Mouse (Mus musculus): ENCODE data around the gene Tirap. TPM values are rescaled to one million over a fixed set of nuclear protein-coding genes. Genes with fewer than 3 reads are reported as not detected.

The Tirap gene
- polyA plus RNA-seq, 1 experiment from 2014 or later = 14.1 TPM

DNA sequence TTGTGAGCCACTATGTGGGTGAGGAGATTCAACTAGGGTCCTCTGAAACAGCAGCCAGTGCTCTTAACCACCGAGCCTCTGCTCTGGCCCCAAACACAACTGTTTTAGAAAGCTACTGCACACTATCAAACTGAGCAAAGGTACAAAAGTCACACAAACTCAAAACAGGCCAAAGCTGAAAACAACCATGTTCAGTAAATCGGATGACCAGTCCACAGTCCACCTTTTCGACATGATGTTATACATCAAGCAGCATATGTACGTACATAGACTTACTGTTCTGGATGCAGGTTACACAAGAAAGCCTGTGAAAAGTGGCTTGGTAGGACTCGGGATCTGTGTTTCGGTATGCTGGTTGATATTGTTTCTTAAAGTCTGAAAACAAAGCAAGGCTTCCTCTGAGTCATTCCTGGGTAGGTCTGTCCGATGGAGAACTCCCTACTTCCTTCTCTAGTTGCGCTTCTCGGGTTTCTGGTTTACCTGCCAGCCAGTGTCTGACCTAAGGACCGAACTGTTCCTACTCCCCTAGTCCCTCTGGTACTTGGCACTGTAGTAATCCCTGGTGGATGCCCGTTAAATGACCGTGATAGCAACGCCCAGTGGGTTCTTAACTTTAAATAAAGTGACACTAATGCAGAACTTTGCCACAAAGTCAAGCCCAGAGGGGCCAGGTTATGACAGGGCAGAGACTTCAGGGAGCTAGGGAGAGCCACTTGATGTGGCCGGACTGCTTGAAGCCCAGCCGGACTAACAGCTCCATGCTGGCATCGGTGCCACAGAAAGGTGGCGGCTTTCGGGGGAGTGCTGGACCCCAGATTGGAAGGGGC, 933 bp downstream of the Tirap start:
- ATAC-seq (replicated peaks; ENCODE audit: low FRiP score, low TSS enrichment, low read depth) = peak; percentile 26
- no peaks in the 10 kb centered on the region for H3K27me3 ChIP-seq (replicated peaks; ENCODE audit: control insufficient read depth, insufficient read depth, low read length)
- H3K36me3 ChIP-seq (ENCODE audit: control insufficient read depth, insufficient read depth, low read length) = no peaks in the 10 kb centered on the region
- peaks cover 8% of the 10 kb centered on the region for H3K4me1 ChIP-seq (replicated peaks; ENCODE audit: control insufficient read depth, insufficient read depth, low read length)
- peak; percentile 55 for DNase-seq (ENCODE audit: low spot score)
- whole genome bisulfite sequencing = 24% methylated on average over 18 of the region's 18 CpGs
- peak overlapping the region; percentile 79 for H3K9ac ChIP-seq (ENCODE audit: low read length)
- H3K4me3 ChIP-seq (ENCODE audit: low read depth, low read length) = peak overlapping the region; percentile 61
- peak overlapping the region; percentile 85 for H3K4me2 ChIP-seq (ENCODE audit: low read length)
- no peaks in the 10 kb centered on the region for H3K9me3 ChIP-seq (ENCODE audit: control insufficient read depth, low read length)
- peak overlapping the region; percentile 22; the same call in 1 of the 2 replicates for H3K27ac ChIP-seq (ENCODE audit: low read depth)

- Histone ChIP-seq H3K27ac (ENCODE audit: low read depth) (no peak overlapping the region), H3K36me3 (ENCODE audit: control insufficient read depth, insufficient read depth, low read length) (no peaks in the 10 kb centered on the region), H3K9me3 (ENCODE audit: control insufficient read depth, low read length) (no peaks in the 10 kb centered on the region), H3K4me2 (ENCODE audit: low read length) (no peak overlapping the region), H3K4me1 (replicated peaks; ENCODE audit: control insufficient read depth, insufficient read depth, low read length) (peaks cover 8% of the 10 kb centered on the region), H3K4me3 (ENCODE audit: low read depth, low read length) (no peak overlapping the region), H3K27me3 (replicated peaks; ENCODE audit: control insufficient read depth, insufficient read depth, low read length) (no peaks in the 10 kb centered on the region), H3K9ac (ENCODE audit: low read length) (no peak overlapping the region)
- 81% methylated on average over 10 of the region's 10 CpGs for WGBS
- DNase-seq (ENCODE audit: low spot score) (no peak), ATAC-seq (replicated peaks; ENCODE audit: low FRiP score, low TSS enrichment, low read depth) (no peak)
Observed at GRCm38 (mm10) chr9:35198351-35198750, 1.7 kb downstream of the Tirap start.

GRCm38 (mm10) chr9:35197625-35198024, 2.5 kb downstream of the Tirap start:
- WGBS = 93% methylated on average over 3 of the region's 3 CpGs
- no peak for ATAC-seq (replicated peaks; ENCODE audit: low FRiP score, low TSS enrichment, low read depth)

GRCm38 (mm10) chr9:35194048-35194447, 6.0 kb downstream of the Tirap start:
- Histone ChIP-seq H3K27ac (ENCODE audit: low read depth) (no peak overlapping the region), H3K4me1 (replicated peaks; ENCODE audit: control insufficient read depth, insufficient read depth, low read length) (no peaks in the 10 kb centered on the region), H3K9ac (ENCODE audit: low read length) (no peak overlapping the region), H3K9me3 (ENCODE audit: control insufficient read depth, low read length) (no peaks in the 10 kb centered on the region), H3K4me2 (ENCODE audit: low read length) (no peak overlapping the region), H3K4me3 (ENCODE audit: low read depth, low read length) (no peak overlapping the region), H3K36me3 (ENCODE audit: control insufficient read depth, insufficient read depth, low read length) (peaks cover 21% of the 10 kb centered on the region), H3K27me3 (replicated peaks; ENCODE audit: control insufficient read depth, insufficient read depth, low read length) (no peaks in the 10 kb centered on the region)
- DNase-seq (ENCODE audit: low spot score) = no peak
- ATAC-seq (replicated peaks; ENCODE audit: low FRiP score, low TSS enrichment, low read depth) = no peak
- 97% methylated on average over 3 of the region's 3 CpGs for WGBS

More at GRCm38 (mm10) chr9:35197625-35198024, 2.5 kb downstream of the Tirap start:
- no peak overlapping the region for H3K27ac ChIP-seq (ENCODE audit: low read depth)
- no peak overlapping the region for H3K9ac ChIP-seq (ENCODE audit: low read length)
- peaks cover 8% of the 10 kb centered on the region for H3K4me1 ChIP-seq (replicated peaks; ENCODE audit: control insufficient read depth, insufficient read depth, low read length)
- no peaks in the 10 kb centered on the region for H3K36me3 ChIP-seq (ENCODE audit: control insufficient read depth, insufficient read depth, low read length)
- no peak for DNase-seq (ENCODE audit: low spot score)
- no peaks in the 10 kb centered on the region for H3K9me3 ChIP-seq (ENCODE audit: control insufficient read depth, low read length)
- no peak overlapping the region for H3K4me2 ChIP-seq (ENCODE audit: low read length)
- H3K27me3 ChIP-seq (replicated peaks; ENCODE audit: control insufficient read depth, insufficient read depth, low read length) = no peaks in the 10 kb centered on the region
- H3K4me3 ChIP-seq (ENCODE audit: low read depth, low read length) = no peak overlapping the region

DNA sequence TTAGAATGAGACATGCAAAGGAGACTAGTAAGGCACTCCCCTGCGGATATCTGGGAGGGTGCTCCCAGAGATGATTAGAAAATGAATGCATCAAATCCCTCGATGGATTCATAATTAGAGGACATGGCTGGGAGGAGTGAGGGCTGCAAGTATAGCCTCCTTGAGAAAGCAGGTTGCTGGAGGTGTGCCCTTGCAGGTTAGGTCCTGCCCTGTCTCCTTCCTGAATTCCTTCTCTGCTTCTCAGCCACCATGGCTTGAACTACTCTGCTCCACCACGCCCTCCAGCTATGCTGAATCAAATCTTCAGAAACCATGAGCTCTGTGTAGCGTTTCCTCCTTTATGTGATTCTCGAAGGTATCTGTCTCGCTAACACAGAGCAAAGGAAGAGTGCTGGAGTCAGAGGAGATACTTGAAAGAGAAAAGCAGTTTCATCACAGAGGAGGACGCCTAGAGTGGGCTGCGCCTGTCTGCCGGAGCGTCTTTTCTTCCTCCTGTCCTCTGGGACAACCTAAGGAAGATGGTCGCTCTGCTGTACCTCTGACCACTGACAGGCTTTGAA, 7.0 kb downstream of the Tirap start:
- Histone ChIP-seq H3K27me3 (replicated peaks; ENCODE audit: control insufficient read depth, insufficient read depth, low read length) (no peaks in the 10 kb centered on the region), H3K4me2 (ENCODE audit: low read length) (no peak overlapping the region), H3K27ac (ENCODE audit: low read depth) (no peak overlapping the region), H3K4me3 (ENCODE audit: low read depth, low read length) (no peak overlapping the region), H3K9me3 (ENCODE audit: control insufficient read depth, low read length) (no peaks in the 10 kb centered on the region), H3K9ac (ENCODE audit: low read length) (no peak overlapping the region), H3K36me3 (ENCODE audit: control insufficient read depth, insufficient read depth, low read length) (peaks cover 31% of the 10 kb centered on the region), H3K4me1 (replicated peaks; ENCODE audit: control insufficient read depth, insufficient read depth, low read length) (no peaks in the 10 kb centered on the region)
- ATAC-seq (replicated peaks; ENCODE audit: low FRiP score, low TSS enrichment, low read depth) (no peak), DNase-seq (ENCODE audit: low spot score) (no peak)
- WGBS = 80% methylated on average over 11 of the region's 11 CpGs

GRCm38 (mm10) chr9:35188700-35189099, 11.4 kb downstream of the Tirap start:
- WGBS = 83% methylated on average over 22 of the region's 22 CpGs
- ATAC-seq (replicated peaks; ENCODE audit: low FRiP score, low TSS enrichment, low read depth) = no peak
- no peak overlapping the region for H3K27ac ChIP-seq (ENCODE audit: low read depth)

DNA sequence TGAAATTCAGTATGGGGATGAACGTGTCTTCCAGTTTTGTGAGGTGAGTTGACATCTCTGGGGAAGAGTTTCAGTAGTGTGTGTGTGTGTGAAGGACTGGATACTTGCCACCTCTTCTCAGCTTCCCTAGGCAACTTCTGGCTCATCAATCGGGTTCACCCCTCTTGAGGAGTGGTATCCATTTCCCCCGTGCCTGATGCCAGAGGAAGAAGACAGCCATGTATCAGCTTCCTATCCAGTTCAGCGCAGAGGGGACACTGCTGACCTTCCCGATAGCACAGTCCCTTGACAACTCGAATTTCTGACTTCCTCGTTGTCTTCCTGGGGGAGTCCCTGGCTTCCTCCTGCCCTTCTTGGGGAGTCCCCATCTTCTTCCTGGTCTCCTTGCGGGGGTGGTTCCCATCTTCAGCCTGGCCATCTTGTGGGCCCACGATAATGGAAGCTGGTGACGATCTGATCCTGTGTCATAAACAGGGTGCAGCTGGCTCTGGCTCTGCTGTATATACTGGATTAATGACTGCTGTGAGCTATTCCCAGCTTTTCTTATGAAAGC, 12.7 kb downstream of the Tirap start:
- no peaks in the 10 kb centered on the region for H3K9me3 ChIP-seq (ENCODE audit: control insufficient read depth, low read length)
- ATAC-seq (replicated peaks; ENCODE audit: low FRiP score, low TSS enrichment, low read depth) = no peak
- 90% methylated on average over 10 of the region's 10 CpGs for WGBS

More at GRCm38 (mm10) chr9:35188700-35189099, 11.4 kb downstream of the Tirap start:
- H3K36me3 ChIP-seq (ENCODE audit: control insufficient read depth, insufficient read depth, low read length) = peaks cover 46% of the 10 kb centered on the region
- H3K9ac ChIP-seq (ENCODE audit: low read length) = no peak overlapping the region
- no peaks in the 10 kb centered on the region for H3K27me3 ChIP-seq (replicated peaks; ENCODE audit: control insufficient read depth, insufficient read depth, low read length)
- H3K4me3 ChIP-seq (ENCODE audit: low read depth, low read length) = no peak overlapping the region
- H3K4me2 ChIP-seq (ENCODE audit: low read length) = no peak overlapping the region
- no peaks in the 10 kb centered on the region for H3K9me3 ChIP-seq (ENCODE audit: control insufficient read depth, low read length)
- DNase-seq (ENCODE audit: low spot score) = no peak
- no peaks in the 10 kb centered on the region for H3K4me1 ChIP-seq (replicated peaks; ENCODE audit: control insufficient read depth, insufficient read depth, low read length)

GRCm38 (mm10) chr9:35186430-35186829, 13.7 kb downstream of the Tirap start:
- no peak overlapping the region for H3K9ac ChIP-seq (ENCODE audit: low read length)
- no peak overlapping the region for H3K4me3 ChIP-seq (ENCODE audit: low read depth, low read length)
- no peak overlapping the region for H3K4me2 ChIP-seq (ENCODE audit: low read length)
- no peaks in the 10 kb centered on the region for H3K27me3 ChIP-seq (replicated peaks; ENCODE audit: control insufficient read depth, insufficient read depth, low read length)
- WGBS = 83% methylated on average over 3 of the region's 4 CpGs
- no peak overlapping the region for H3K27ac ChIP-seq (ENCODE audit: low read depth)
- H3K4me1 ChIP-seq (replicated peaks; ENCODE audit: control insufficient read depth, insufficient read depth, low read length) = no peaks in the 10 kb centered on the region
- DNase-seq (ENCODE audit: low spot score) (no peak), ATAC-seq (replicated peaks; ENCODE audit: low FRiP score, low TSS enrichment, low read depth) (no peak)
- H3K9me3 ChIP-seq (ENCODE audit: control insufficient read depth, low read length) = no peaks in the 10 kb centered on the region
- peaks cover 46% of the 10 kb centered on the region for H3K36me3 ChIP-seq (ENCODE audit: control insufficient read depth, insufficient read depth, low read length)

More for the DNA sequence above, 12.7 kb downstream of the Tirap start:
- no peak overlapping the region for H3K4me2 ChIP-seq (ENCODE audit: low read length)
- no peak overlapping the region for H3K27ac ChIP-seq (ENCODE audit: low read depth)
- no peaks in the 10 kb centered on the region for H3K27me3 ChIP-seq (replicated peaks; ENCODE audit: control insufficient read depth, insufficient read depth, low read length)
- H3K9ac ChIP-seq (ENCODE audit: low read length) = no peak overlapping the region
- no peaks in the 10 kb centered on the region for H3K4me1 ChIP-seq (replicated peaks; ENCODE audit: control insufficient read depth, insufficient read depth, low read length)
- peaks cover 46% of the 10 kb centered on the region for H3K36me3 ChIP-seq (ENCODE audit: control insufficient read depth, insufficient read depth, low read length)
- DNase-seq (ENCODE audit: low spot score) = no peak
- no peak overlapping the region for H3K4me3 ChIP-seq (ENCODE audit: low read depth, low read length)

Measured in intestine, embryonic 14.5 days (tissue).